Mouse (Mus musculus): Measurements from ENCODE around the gene Tff3.

GRCm38 (mm10) chr17:31165127-31165526 lies 35.7 kb upstream of the Tff3 start, which contains the start of gene Tff1:
- no peak for TF ChIP-seq CTCF (conservative IDR thresholded peaks at IDR 0.05; ENCODE audit: insufficient read depth, insufficient read length, low read depth, low read length)
- no peak for TF ChIP-seq POLR2A (IDR thresholded peaks at IDR 0.05; ENCODE audit: low read depth, low read length)
